Mouse (Mus musculus) kidney, embryonic 15.5 days (tissue): ENCODE data around the gene Kiss1. TPM values are rescaled to one million over a fixed set of nuclear protein-coding genes. Genes with fewer than 3 reads are reported as not detected.

Source experiments
- ATAC-seq: fragments of 200-750 bp; cut with Nextera tagmentation; replicated peaks from 2 replicates; pipeline ENCODE4 v1.8.0; 2017; ENCODE audit warnings: moderate TSS enrichment; ENCODE audit not compliant: low FRiP score
- H3K27ac ChIP-seq: fragments of 300-500 bp; sonication (generic); 2 replicates; pipeline ENCODE4 v1.5.1; 2015; ENCODE audit warnings: mild to moderate bottlenecking, inconsistent platforms
- H3K27me3 ChIP-seq: fragments of 300-500 bp; sonication (generic); 2 replicates; pipeline ENCODE4 v1.6.1; 2015; ENCODE audit warnings: inconsistent platforms
- H3K36me3 ChIP-seq: fragments of 300-500 bp; sonication (generic); 2 replicates; pipeline ENCODE4 v1.6.1; 2015; ENCODE audit warnings: inconsistent platforms
- H3K4me1 ChIP-seq: fragments of 300-500 bp; sonication (generic); 2 replicates; pipeline ENCODE4 v1.6.1; 2015; ENCODE audit warnings: inconsistent platforms
- H3K4me2 ChIP-seq: fragments of 300-500 bp; sonication (generic); 2 replicates; pipeline ENCODE4 v1.6.1; 2015; ENCODE audit warnings: moderate library complexity, mild to moderate bottlenecking, inconsistent platforms
- H3K4me3 ChIP-seq: fragments of 300-500 bp; sonication (generic); replicated peaks from 2 replicates; pipeline ENCODE4 v1.5.1; 2015; ENCODE audit warnings: mild to moderate bottlenecking, inconsistent platforms
- H3K9ac ChIP-seq: fragments of 300-500 bp; sonication (generic); 2 replicates; pipeline ENCODE4 v1.6.1; 2015; ENCODE audit warnings: mild to moderate bottlenecking, inconsistent platforms
- H3K9me3 ChIP-seq: fragments of 300-500 bp; sonication (generic); replicated peaks from 2 replicates; pipeline ENCODE4 v1.6.1; 2016; ENCODE audit warnings: inconsistent platforms
- WGBS: fragments of 180-500 bp; shearing (Covaris S2); methylation state at CpG from one replicate; pipeline ENCODE4 v1.1.7; 2015; ENCODE audit warnings: mixed read lengths; 5-methylcytosine and 5-hydroxymethylcytosine counted together
- polyA plus RNA-seq: library from polyadenylated mRNA; unstranded; fragments of >200 nt; fragmentation: Nextera tagmentation; extraction: Ambion mirVana; gene quantifications from 2 replicates; pipeline ENCODE4 v1.2.1, GENCODE M21; 2015

Gene Kiss1
- polyA plus RNA-seq, 1 experiment from 2014 or later, result not detected

DNA sequence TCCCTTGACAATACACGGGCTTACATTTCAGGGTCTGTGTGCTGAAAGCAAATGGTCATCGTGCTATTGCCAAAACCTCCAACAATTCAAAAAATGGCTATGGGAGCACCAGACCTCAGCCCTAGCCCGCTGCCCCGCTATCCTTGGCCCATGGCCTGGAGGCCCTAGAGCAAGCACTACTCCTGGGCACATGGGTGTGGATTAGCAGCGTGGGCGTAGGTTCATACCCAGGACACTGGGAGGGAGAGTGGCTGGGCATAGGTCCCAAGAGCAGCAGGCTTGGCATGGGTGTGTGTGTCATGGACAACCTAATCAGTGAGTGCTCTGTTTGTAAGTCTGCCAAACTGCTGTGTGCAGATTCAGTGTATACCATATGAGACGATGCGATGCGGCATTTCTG lies 25.3 kb upstream of the Kiss1 start:
- ATAC-seq, result no peak
- H3K9me3 ChIP-seq, result no peaks in the 10 kb centered on the region
- H3K9ac ChIP-seq, result no peak overlapping the region
- H3K4me1 ChIP-seq, result peaks cover 13% of the 10 kb centered on the region
- H3K4me3 ChIP-seq, result no peak overlapping the region
- H3K36me3 ChIP-seq, result peaks cover 10% of the 10 kb centered on the region
- no peak overlapping the region for H3K27ac ChIP-seq
- 86% methylated on average over 9 of the region's 9 CpGs for WGBS
- peaks cover 42% of the 10 kb centered on the region for H3K27me3 ChIP-seq
- no peak overlapping the region for H3K4me2 ChIP-seq

DNA sequence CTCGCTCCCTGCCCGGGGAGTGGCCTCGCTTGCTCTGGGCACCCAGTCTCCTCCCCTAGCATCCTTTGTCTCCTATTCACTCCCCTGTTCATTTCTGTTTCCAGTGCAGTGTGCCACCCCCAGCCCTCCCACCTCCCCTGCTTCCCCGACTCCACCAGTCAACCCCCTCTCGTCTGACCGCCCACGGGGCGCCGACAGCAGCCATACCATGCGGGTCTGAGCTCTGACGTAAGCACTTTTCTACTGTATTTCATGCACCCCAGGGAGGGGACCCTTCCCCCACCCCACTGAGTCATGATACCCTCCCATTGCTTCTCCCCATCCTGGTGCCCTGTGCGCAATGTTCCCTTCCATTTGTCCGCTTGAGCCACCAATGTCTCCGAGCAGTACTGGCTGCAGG lies 22.9 kb upstream of the Kiss1 start:
- ATAC-seq, result 0 out of 2 replicates have a peak, but pooled peaks have one; percentile 22
- H3K27me3 ChIP-seq, result peaks cover 39% of the 10 kb centered on the region
- no peaks in the 10 kb centered on the region for H3K9me3 ChIP-seq
- H3K4me3 ChIP-seq, result 0 out of 2 replicates have a peak overlapping the region, but pooled peaks have one; percentile 3
- H3K4me1 ChIP-seq, result peaks cover 23% of the 10 kb centered on the region
- WGBS, result 28% methylated on average over 14 of the region's 14 CpGs
- no peak overlapping the region for H3K9ac ChIP-seq
- peaks cover 3% of the 10 kb centered on the region; the same call in 1 of the 2 replicates for H3K36me3 ChIP-seq
- peak overlapping the region; percentile 37 for H3K4me2 ChIP-seq
- H3K27ac ChIP-seq, result no peak overlapping the region

GRCm38 (mm10) chr1:133302540-133302939 lies 19.1 kb upstream of the Kiss1 start:
- H3K9me3 ChIP-seq, result no peaks in the 10 kb centered on the region
- H3K4me2 ChIP-seq, result no peak overlapping the region
- WGBS, result 31% methylated on average over 3 of the region's 3 CpGs
- H3K9ac ChIP-seq, result no peak overlapping the region
- H3K27ac ChIP-seq, result 0 out of 2 replicates have a peak overlapping the region, but pooled peaks have one; percentile 41
- H3K4me1 ChIP-seq, result peaks cover 23% of the 10 kb centered on the region
- H3K36me3 ChIP-seq, result no peaks in the 10 kb centered on the region
- H3K27me3 ChIP-seq, result peaks cover 35% of the 10 kb centered on the region
- no peak for ATAC-seq
- no peak overlapping the region for H3K4me3 ChIP-seq

DNA sequence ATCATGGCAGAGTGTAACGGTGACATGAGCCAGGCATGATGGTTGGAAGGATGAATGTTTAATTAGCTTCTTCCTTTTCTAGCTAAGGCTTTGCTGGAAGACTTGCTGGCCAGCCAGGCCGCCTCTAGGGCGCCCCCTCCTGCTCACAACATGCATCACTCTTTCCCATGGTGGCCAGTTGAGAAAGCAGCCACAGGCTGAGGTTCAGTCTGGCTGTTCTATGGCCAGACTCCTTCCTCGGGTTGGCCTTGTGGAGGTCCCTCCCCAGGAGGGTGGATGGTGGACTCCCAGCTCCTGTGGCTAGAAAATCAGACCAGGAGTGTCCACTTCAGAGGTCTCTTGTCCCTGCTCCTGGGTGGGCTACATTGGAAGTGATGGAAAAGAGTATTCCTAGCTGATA lies 14.8 kb upstream of the Kiss1 start:
- Histone ChIP-seq H3K9me3 (no peaks in the 10 kb centered on the region), H3K9ac (no peak overlapping the region), H3K27ac (no peak overlapping the region), H3K4me1 (peaks cover 34% of the 10 kb centered on the region), H3K4me2 (no peak overlapping the region), H3K4me3 (no peak overlapping the region), H3K27me3 (no peaks in the 10 kb centered on the region), H3K36me3 (no peaks in the 10 kb centered on the region)
- ATAC-seq, result no peak
- WGBS, result 13% methylated on average over 4 of the region's 4 CpGs

- 21% methylated on average over 6 of the region's 6 CpGs for WGBS
- H3K36me3 ChIP-seq, result no peaks in the 10 kb centered on the region
- no peak overlapping the region for H3K27ac ChIP-seq
- peaks cover 33% of the 10 kb centered on the region for H3K4me1 ChIP-seq
- no peak overlapping the region for H3K4me3 ChIP-seq
- H3K9me3 ChIP-seq, result no peaks in the 10 kb centered on the region
- H3K4me2 ChIP-seq, result no peak overlapping the region
- no peaks in the 10 kb centered on the region for H3K27me3 ChIP-seq
- no peak for ATAC-seq
- no peak overlapping the region for H3K9ac ChIP-seq
These were observed 14.4 kb upstream of the Kiss1 start for GRCm38 (mm10) chr1:133307318-133307717.

GRCm38 (mm10) chr1:133309652-133310267 lies 11.9 kb upstream of the Kiss1 start, which contains the start of gene Golt1a:
TSS of gene Golt1a (plus strand) at chr1:133309800.
- H3K27me3 ChIP-seq, result no peaks in the 10 kb centered on the region
- peaks cover 35% of the 10 kb centered on the region for H3K4me1 ChIP-seq
- H3K27ac ChIP-seq, result peak within 1 kb of the TSS; percentile 83
- H3K4me3 ChIP-seq, result peak within 1 kb of the TSS; percentile 39
- no peaks in the 10 kb centered on the region for H3K9me3 ChIP-seq
- no peaks in the 10 kb centered on the region for H3K36me3 ChIP-seq
- ATAC-seq, result peak; percentile 75
- 38% methylated on average over 14 of the region's 14 CpGs for WGBS
- no peak within 1 kb of the TSS for H3K9ac ChIP-seq
- peak within 1 kb of the TSS; percentile 53 for H3K4me2 ChIP-seq

- no peak overlapping the region for H3K9ac ChIP-seq
- H3K4me1 ChIP-seq, result peaks cover 35% of the 10 kb centered on the region
- 55% methylated on average over 4 of the region's 4 CpGs for WGBS
- H3K9me3 ChIP-seq, result no peaks in the 10 kb centered on the region
- no peak overlapping the region for H3K4me2 ChIP-seq
- ATAC-seq, result no peak
- H3K27me3 ChIP-seq, result no peaks in the 10 kb centered on the region
- H3K36me3 ChIP-seq, result no peaks in the 10 kb centered on the region
- 0 out of 2 replicates have a peak overlapping the region, but pooled peaks have one; percentile 83 for H3K27ac ChIP-seq
- no peak overlapping the region for H3K4me3 ChIP-seq
These were observed 10.4 kb upstream of the Kiss1 start for GRCm38 (mm10) chr1:133311240-133311639.

GRCm38 (mm10) chr1:133311946-133312345 lies 9.7 kb upstream of the Kiss1 start:
- no peak for ATAC-seq
- Histone ChIP-seq H3K9ac (no peak overlapping the region), H3K4me1 (peaks cover 32% of the 10 kb centered on the region)

GRCm38 (mm10) chr1:133314364-133314763 lies 7.3 kb upstream of the Kiss1 start:
- H3K9me3 ChIP-seq, result no peaks in the 10 kb centered on the region
- H3K9ac ChIP-seq, result no peak overlapping the region
- no peak overlapping the region for H3K4me2 ChIP-seq
- H3K4me3 ChIP-seq, result no peak overlapping the region
- no peak overlapping the region for H3K27ac ChIP-seq
- WGBS, result 28% methylated on average over 8 of the region's 8 CpGs
- H3K4me1 ChIP-seq, result peaks cover 32% of the 10 kb centered on the region
- no peaks in the 10 kb centered on the region for H3K36me3 ChIP-seq
- H3K27me3 ChIP-seq, result no peaks in the 10 kb centered on the region
- no peak for ATAC-seq

More at GRCm38 (mm10) chr1:133311946-133312345, 9.7 kb upstream of the Kiss1 start:
- Histone ChIP-seq H3K9me3 (no peaks in the 10 kb centered on the region), H3K4me2 (0 out of 2 replicates have a peak overlapping the region, but pooled peaks have one; percentile 19), H3K36me3 (no peaks in the 10 kb centered on the region), H3K27ac (no peak overlapping the region), H3K4me3 (no peak overlapping the region), H3K27me3 (no peaks in the 10 kb centered on the region)
- 25% methylated on average over 10 of the region's 10 CpGs for WGBS

GRCm38 (mm10) chr1:133315775-133316174 lies 5.9 kb upstream of the Kiss1 start:
- 77% methylated on average over 6 of the region's 6 CpGs for WGBS
- no peak overlapping the region for H3K4me2 ChIP-seq
- no peak overlapping the region for H3K27ac ChIP-seq
- no peaks in the 10 kb centered on the region for H3K36me3 ChIP-seq
- no peak overlapping the region for H3K9ac ChIP-seq
- H3K4me1 ChIP-seq, result peaks cover 18% of the 10 kb centered on the region
- no peak for ATAC-seq
- no peak overlapping the region for H3K4me3 ChIP-seq
- H3K27me3 ChIP-seq, result no peaks in the 10 kb centered on the region
- H3K9me3 ChIP-seq, result no peaks in the 10 kb centered on the region

GRCm38 (mm10) chr1:133316577-133316976 lies 5.1 kb upstream of the Kiss1 start:
- H3K36me3 ChIP-seq, result no peaks in the 10 kb centered on the region
- peaks cover 12% of the 10 kb centered on the region for H3K4me1 ChIP-seq
- no peak overlapping the region for H3K9ac ChIP-seq
- no peak overlapping the region for H3K27ac ChIP-seq
- no peak for ATAC-seq
- 81% methylated on average over 4 of the region's 4 CpGs for WGBS
- no peaks in the 10 kb centered on the region for H3K9me3 ChIP-seq
- H3K4me3 ChIP-seq, result no peak overlapping the region
- H3K4me2 ChIP-seq, result no peak overlapping the region
- no peaks in the 10 kb centered on the region for H3K27me3 ChIP-seq

DNA sequence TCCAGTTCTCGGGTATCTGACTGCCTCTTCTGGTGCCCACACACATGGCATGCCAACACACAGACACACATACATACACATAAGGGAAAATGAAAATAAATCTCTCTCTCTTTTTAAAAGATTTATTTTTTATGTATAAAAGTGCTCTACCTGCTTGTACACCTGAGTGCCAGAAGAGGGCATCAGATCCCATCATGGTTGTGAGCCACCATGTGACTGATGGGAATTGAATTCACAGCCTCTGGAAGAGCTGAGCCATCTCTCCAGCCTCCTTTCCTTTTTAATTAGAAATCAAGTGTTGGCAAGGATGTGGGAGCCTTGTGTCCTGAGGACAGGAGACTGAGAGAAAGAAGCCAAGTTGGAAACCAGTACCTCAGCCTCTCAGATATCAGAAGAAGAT lies 4.5 kb upstream of the Kiss1 start:
- Histone ChIP-seq H3K4me2 (no peak overlapping the region), H3K9me3 (no peaks in the 10 kb centered on the region), H3K9ac (no peak overlapping the region), H3K27ac (no peak overlapping the region), H3K4me3 (no peak overlapping the region), H3K36me3 (no peaks in the 10 kb centered on the region), H3K4me1 (peaks cover 7% of the 10 kb centered on the region), H3K27me3 (no peaks in the 10 kb centered on the region)
- WGBS, result 76% methylated on average over 1 of the region's 1 CpGs
- no peak for ATAC-seq
